Mouse (Mus musculus): ENCODE measurements around the gene Exog.

The Exog gene

DNA sequence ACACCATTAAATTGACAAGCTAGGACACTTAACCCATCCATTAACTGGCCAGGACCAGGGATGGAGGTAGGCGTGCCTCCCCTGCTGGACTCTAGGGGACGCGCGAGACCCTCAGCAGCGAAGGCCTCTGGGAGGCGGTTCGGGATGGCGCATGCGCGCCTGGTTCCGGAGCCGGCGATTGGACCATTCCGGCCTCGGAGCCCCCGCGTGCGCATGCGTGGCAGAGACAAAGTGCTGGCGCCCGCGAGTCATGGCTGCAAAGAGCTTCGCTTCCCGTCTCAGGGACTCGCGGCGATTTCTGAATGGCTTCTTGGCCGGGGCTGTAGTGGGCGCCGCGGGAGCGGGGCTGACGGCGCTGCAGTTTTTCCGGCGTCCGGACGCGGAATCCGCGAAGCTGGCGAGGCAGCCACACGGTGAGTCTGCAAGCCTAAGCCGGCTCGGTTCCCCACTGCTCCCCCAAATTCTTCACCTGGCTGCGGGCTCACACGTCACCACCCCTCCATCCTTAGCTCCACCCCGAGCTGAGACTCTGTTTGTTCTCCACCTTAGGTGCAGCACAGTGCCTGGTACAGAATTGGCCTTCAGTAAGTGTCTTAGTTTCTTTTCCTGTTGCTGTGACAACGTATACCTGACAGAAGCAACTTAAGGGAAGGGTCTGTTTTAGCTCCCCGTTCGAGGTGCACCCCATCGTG, at the start of gene Exog:
Exog (plus strand) TSS at position 206 of the 692 bp plus-strand sequence.
- peak; percentile 94 for DNase-seq (ENCODE audit: low read depth, low spot score)

DNA sequence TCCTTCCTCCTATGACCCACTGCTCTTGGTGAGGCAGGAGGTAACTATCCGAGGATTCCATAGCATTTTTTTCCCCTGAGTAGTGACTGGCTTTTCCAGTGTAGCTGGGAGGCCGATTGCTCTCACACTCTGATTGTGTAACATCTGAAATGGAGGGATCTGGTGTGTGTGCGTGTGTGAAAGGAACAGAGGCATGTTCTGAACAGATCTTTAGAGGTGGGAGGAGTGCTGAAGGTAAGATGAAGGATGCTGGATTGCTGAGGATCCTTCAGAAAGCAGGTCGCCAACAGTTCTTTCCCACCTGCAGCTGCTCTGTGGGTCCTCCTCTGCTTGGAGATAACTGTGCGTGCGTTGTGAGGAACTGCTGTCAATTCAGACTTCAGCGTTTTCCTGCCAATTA, 43.4 kb upstream of the Exog start:
- DNase-seq (ENCODE audit: low read depth, low spot score) = no peak

GRCm38 (mm10) chr9:119401801-119402214, 42.9 kb upstream of the Exog start, which contains the start of gene Acvr2b:
Acvr2b (plus strand) TSS chr9:119402118.
- DNase-seq (ENCODE audit: low read depth, low spot score) = peak; percentile 95

DNA sequence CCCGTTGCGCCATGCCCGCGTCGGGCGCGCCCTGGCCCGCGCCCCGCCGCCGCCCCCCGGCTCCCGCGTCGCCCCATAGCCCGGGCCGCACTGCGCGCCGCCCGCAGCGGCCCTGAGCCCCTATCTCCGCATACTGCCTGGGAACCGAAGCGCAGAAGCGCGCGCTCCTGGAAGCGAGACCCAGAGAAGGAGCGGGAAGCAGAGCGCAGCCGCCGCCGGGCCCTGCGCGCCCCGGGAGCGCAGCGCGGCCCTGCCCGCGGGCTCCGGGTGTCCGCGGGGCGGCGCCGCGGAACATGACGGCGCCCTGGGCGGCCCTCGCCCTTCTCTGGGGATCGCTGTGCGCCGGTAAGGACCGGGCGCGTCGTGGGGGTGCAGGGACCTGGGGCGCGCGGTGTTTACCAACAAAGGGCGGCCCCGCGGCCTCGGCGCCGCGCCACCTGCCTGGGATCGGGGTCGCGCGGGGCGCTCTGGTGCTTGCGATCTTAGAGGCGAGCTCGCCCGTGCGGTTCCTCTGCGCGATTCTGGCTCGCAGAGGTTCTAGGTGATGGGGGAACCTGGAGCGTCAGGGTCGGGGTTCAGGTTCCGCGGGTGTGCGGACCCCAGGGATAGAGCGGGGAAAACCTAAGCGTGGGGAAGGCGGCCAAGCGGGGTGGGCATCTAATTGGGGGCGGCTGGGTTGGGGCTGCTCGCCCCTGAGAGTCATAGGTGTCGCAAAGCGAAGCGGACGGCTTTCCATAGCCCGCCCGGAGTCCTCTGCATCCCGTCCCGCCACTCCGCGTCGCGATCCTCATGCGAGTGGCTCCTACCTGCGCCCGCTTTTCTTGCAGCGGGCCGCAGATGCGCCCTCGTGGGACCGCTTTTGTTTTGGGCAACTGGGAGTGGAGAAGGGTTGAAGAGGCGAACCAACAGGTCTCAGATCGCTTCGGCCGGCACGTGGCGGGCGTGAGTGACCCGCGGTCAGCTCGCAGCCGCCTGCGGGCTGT, 42.2 kb upstream of the Exog start:
- peak; percentile 21 for DNase-seq (ENCODE audit: low read depth, low spot score)

GRCm38 (mm10) chr9:119403236-119403641, 41.5 kb upstream of the Exog start:
- peak; percentile 62 for DNase-seq (ENCODE audit: low read depth, low spot score)

DNA sequence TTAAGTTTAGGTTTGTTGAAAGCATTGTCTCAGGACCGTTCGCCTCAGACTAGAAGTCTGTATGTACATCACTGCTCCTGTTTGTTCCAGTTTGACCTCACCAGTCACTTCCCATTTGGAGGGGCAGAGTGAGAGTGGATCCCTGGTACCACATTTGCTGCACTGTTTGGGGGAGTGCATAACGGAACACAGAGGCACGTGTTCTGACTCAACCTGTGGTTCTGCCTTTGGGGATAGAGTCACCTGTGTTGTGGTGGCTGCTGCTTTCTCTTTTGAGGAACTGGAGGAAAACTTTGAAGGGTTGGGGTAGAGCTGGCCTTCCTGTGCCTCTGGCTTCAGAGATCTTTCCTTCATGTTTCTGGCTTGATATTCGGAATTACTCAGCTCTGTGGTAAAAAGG, 40.7 kb upstream of the Exog start:
- DNase-seq (ENCODE audit: low read depth, low spot score) = no peak

- no peak for DNase-seq (ENCODE audit: low read depth, low spot score)
These were observed 36.9 kb upstream of the Exog start for GRCm38 (mm10) chr9:119407884-119408283.

DNA sequence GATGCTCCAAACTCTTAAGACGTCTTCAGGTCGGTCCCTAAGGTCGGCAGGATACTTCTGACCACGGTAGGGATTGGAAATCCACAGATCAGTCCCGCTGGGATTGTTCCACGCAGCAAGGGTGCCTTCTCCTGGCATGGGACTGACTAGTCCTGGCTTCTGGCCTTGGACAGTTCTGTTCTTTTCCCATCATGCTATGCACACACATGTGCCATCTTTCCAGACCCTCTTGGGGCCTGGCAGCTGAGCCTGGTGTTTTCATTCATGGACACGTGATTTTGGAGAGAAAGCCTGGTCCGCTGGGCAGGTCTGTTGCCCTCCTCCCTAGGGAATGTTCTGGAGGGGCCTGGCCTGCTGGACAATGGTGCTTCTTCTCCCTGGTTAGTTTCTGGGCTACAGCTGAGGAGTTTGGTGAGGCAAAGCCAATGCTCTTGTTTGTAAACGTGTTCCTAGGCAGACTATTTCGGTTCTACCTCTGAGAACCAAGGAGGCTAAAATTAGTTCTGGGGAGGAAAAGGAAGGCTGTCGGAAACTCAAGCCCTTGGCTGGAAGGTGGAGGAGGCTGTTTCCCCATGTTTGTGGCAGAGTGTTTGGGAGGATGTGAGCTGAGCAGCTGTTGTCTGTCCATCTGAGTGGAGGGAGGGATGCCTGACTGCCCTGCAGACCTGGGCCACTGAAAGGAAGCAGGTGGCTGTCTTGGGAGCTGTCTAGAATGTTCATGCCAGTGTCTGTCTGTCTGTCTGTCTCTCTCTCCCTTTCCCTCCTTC, 35.7 kb upstream of the Exog start:
- no peak for DNase-seq (ENCODE audit: low read depth, low spot score)

GRCm38 (mm10) chr9:119409864-119410263, 34.9 kb upstream of the Exog start:
- DNase-seq (ENCODE audit: low read depth, low spot score) = no peak

DNA sequence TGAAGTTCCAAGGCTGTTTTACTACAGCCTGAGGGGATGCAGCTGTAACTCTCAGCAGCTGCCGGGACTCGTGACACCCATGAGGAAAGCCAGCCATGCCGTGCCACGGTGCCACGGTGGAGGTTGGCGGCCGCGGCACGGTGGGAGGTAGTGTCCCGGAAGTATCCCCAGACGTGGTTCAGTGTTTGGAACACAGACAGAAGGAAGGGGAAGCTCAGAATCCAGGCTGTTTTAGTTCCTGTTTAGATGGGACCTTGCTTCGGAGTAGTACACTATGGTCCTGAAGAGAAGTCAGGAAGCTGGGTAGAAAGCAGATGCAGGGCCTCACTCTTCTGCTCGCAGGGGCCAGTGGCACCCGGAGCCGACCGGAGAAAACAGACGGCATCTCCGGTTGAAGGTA, 26.7 kb upstream of the Exog start:
- no peak for DNase-seq (ENCODE audit: low read depth, low spot score)

GRCm38 (mm10) chr9:119419852-119420438, 24.8 kb upstream of the Exog start:
- no peak for DNase-seq (ENCODE audit: low read depth, low spot score)

DNA sequence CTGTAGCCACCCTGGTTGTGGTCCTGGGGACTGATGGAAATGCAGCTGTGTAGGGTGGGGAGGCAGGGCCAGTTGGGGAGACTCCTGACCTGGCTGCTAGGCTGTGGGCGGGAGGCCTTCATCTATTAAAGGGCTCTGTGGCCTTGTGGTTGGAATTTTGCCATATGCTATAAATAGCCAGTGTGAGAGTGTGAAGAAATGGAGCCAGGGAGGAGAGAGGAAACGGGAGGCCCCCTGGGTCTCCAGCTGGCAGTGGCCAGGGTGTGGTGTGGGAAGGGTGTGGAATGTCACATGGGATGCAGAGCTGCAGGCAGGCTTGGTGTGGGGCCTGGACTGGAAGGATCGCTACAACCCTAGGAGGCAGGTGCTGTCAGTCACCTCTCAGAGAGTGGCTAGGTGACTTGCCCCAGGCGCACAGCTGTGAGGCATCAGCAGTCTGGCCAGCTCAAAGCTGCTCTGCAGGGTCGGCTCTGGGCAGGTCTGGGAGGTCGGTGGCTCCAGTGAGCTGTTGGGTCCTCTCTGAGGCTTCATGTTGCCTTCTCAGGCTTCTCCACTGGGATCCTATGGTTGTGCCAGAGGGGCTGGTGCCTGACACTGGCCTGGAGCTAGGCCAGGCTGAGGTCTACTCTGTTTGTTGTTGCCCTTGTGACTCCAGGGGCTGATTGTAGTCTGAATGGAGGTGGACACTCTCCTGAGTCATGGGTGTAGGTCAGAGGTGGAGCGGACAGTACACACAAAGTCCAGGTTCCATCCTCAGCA, 19.3 kb upstream of the Exog start:
- DNase-seq (ENCODE audit: low read depth, low spot score) = no peak

GRCm38 (mm10) chr9:119425976-119426415, 18.7 kb upstream of the Exog start:
- no peak for DNase-seq (ENCODE audit: low read depth, low spot score)

DNA sequence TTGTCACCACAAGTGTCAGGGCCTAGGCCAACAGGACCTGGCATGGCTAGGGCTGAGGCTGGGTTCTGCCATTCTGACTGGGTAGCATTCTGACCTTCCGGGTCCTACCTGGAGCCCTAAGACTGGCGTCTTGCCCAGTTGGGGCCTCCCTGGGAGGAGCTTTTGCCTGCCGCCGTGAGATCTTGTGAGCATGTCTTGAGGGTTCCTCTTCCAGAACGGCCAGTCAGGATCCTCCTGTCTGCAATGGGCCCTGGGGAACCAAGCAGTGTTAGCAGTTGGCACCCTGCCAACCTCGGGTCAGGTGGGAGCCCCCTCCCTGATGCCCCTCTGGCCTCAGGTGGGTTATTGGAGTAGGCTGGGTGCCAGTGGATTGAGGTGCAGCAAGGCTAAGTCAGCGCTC, 18.3 kb upstream of the Exog start:
- DNase-seq (ENCODE audit: low read depth, low spot score) = no peak

DNA sequence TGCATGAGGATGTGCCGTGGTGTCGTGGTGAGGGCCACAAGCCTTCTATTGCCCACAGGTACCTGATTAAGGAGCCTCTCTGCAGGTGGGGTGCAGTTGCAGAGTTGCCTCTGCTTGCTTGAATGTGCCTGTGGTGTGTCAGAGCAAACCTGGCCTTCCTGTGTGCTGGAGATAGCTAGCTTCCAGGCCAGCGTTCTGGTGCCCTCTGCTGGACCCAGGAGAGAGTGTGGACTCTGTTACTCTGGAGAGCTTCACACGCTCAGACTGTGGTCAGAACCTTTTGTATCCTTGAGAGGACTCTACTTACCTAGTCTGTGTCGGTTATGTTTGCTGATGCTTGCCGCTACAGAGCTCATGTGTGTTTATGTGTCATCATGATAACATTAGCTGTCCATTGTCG, 14.4 kb upstream of the Exog start:
- peak; percentile 78 for DNase-seq (ENCODE audit: low read depth, low spot score)

- no peak for DNase-seq (ENCODE audit: low read depth, low spot score)
These were observed 8.9 kb upstream of the Exog start for GRCm38 (mm10) chr9:119435855-119436254.

DNA sequence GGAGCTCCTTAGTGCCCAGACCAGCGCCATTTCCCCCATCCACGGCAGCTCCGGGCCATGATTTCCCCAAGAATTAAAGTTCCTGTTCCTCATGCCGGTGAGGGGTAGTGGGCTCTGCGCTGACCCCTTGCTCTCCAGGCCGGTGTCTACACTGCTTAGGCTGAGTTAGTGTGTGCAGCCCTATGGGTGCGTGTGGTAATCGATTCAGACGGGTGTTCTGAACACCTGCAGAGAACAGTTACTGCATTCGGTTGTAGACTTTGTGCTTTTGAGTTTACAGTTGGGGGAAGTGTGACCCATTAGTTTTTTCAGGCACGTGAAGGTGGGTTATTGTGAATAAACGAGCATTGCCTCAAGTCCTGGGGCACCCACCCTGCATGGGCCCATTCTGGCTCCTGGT, 6.7 kb upstream of the Exog start:
- DNase-seq (ENCODE audit: low read depth, low spot score) = no peak

- DNase-seq (ENCODE audit: low read depth, low spot score) = no peak
These were observed 6.2 kb upstream of the Exog start for GRCm38 (mm10) chr9:119438498-119439000.

DNA sequence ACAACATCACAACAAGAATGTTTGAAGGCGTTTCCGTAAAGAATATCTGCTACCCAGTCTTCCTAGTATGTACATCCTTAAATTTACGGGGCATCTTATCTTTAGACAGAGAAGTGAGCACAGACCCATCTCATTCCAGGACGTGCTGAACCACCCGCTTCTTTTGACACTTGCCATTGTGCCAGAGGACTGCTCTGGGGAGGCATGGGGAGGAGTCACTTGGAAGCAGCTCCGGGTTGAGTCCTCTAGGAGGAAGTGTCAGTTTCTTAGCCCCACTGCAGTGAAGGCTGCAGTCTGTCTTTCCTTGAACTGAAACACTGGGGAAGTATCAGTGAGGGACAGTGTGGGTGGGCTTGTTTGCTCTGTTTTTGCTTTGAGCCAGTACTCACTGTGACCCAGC, 994 bp downstream of the Exog start:
- no peak for DNase-seq (ENCODE audit: low read depth, low spot score)

- no peak for DNase-seq (ENCODE audit: low read depth, low spot score)
These were observed 11.2 kb downstream of the Exog start for GRCm38 (mm10) chr9:119455967-119456366.

All from retina, postnatal 7 days (tissue).